Mouse (Mus musculus) thymus, postnatal 25 days (tissue): Measurements from ENCODE around the gene Eif1b.

ENCODE experiments used
- DNase-seq: peaks from one replicate; pipeline ENCODE4 v3.0.0; 2022

Gene Eif1b

GRCm38 (mm10) chr9:120492010-120492399 lies at the start of gene Eif1b:
Eif1b (plus strand) TSS chr9:120492232.
- no peak for DNase-seq

- DNase-seq = no peak
Observed at GRCm38 (mm10) chr9:120444642-120445041, 47.4 kb upstream of the Eif1b start.

- DNase-seq = no peak
Observed at GRCm38 (mm10) chr9:120449696-120450329, 42.2 kb upstream of the Eif1b start.

GRCm38 (mm10) chr9:120455768-120456655 lies 36.0 kb upstream of the Eif1b start:
- no peak for DNase-seq

GRCm38 (mm10) chr9:120470431-120470830 lies 21.6 kb upstream of the Eif1b start:
- no peak for DNase-seq

GRCm38 (mm10) chr9:120481644-120482043 lies 10.4 kb upstream of the Eif1b start:
- no peak for DNase-seq

- no peak for DNase-seq
Observed at GRCm38 (mm10) chr9:120482382-120482781, 9.7 kb upstream of the Eif1b start.

GRCm38 (mm10) chr9:120483101-120483500 lies 8.9 kb upstream of the Eif1b start:
- DNase-seq = no peak

- no peak for DNase-seq
Observed at GRCm38 (mm10) chr9:120487076-120487475, 5.0 kb upstream of the Eif1b start.

- DNase-seq = no peak
Observed at GRCm38 (mm10) chr9:120491509-120491908, 523 bp upstream of the Eif1b start.

GRCm38 (mm10) chr9:120492400-120493351 lies 644 bp downstream of the Eif1b start:
- peak; percentile 85 for DNase-seq

- DNase-seq = no peak
Observed at GRCm38 (mm10) chr9:120493781-120494180, 1.7 kb downstream of the Eif1b start.

- peak; percentile 64 for DNase-seq
Observed at GRCm38 (mm10) chr9:120496691-120497090, 4.7 kb downstream of the Eif1b start.

- no peak for DNase-seq
Observed at GRCm38 (mm10) chr9:120497983-120498382, 6.0 kb downstream of the Eif1b start.

GRCm38 (mm10) chr9:120501191-120501902 lies 9.3 kb downstream of the Eif1b start:
- no peak for DNase-seq

- DNase-seq = peak; percentile 76
Observed at GRCm38 (mm10) chr9:120502013-120502412, 10.0 kb downstream of the Eif1b start.

- DNase-seq = no peak
Observed at GRCm38 (mm10) chr9:120504423-120504822, 12.4 kb downstream of the Eif1b start.

GRCm38 (mm10) chr9:120511781-120512180 lies 19.7 kb downstream of the Eif1b start:
- peak; percentile 31 for DNase-seq

- DNase-seq = no peak
Observed at GRCm38 (mm10) chr9:120516720-120517119, 24.7 kb downstream of the Eif1b start.

GRCm38 (mm10) chr9:120518946-120519345 lies 26.9 kb downstream of the Eif1b start:
- DNase-seq = no peak

- no peak for DNase-seq
Observed at GRCm38 (mm10) chr9:120519469-120520125, 27.6 kb downstream of the Eif1b start.

- DNase-seq = no peak
Observed at GRCm38 (mm10) chr9:120521161-120521560, 29.1 kb downstream of the Eif1b start.
